Mouse (Mus musculus) telencephalon, adult 2 months (tissue): ENCODE results near the gene Zfp37.
"Not testable (repeated sequence)": the region's sequence is repeated elsewhere in the genome, so short reads cannot be mapped to it uniquely, and the experiment has no call there.

Experiments used
- DNase-seq: peaks from one replicate; pipeline ENCODE4 v3.0.0-alpha.2; 2011; ENCODE audit warnings: low read depth, low spot score

Zfp37 gene

GRCm38 (mm10) chr4:62210035-62210434 lies 20.8 kb downstream of the Zfp37 start:
- DNase-seq = no peak

GRCm38 (mm10) chr4:62208696-62209380 lies 22.0 kb downstream of the Zfp37 start:
- DNase-seq = no peak

GRCm38 (mm10) chr4:62207851-62208695 lies 22.8 kb downstream of the Zfp37 start:
- DNase-seq = peak; percentile 89

- no peak for DNase-seq
Measured at GRCm38 (mm10) chr4:62199923-62200529, 30.8 kb downstream of the Zfp37 start.

GRCm38 (mm10) chr4:62188778-62189177 lies 42.1 kb downstream of the Zfp37 start:
- no peak for DNase-seq

GRCm38 (mm10) chr4:62177282-62177681 lies 53.6 kb downstream of the Zfp37 start:
- no peak for DNase-seq

- DNase-seq = no peak
Measured at GRCm38 (mm10) chr4:62174471-62174870, 56.4 kb downstream of the Zfp37 start.

- not testable (repeated sequence) for DNase-seq
Measured at GRCm38 (mm10) chr4:62167636-62168035, 63.2 kb downstream of the Zfp37 start.

- no peak for DNase-seq
Measured at GRCm38 (mm10) chr4:62158401-62158800, 72.4 kb downstream of the Zfp37 start.

GRCm38 (mm10) chr4:62150811-62151210 lies 80.0 kb downstream of the Zfp37 start, which contains the start of gene Mup21:
TSS of gene Mup21 (minus strand) at chr4:62150863.
- DNase-seq = no peak
